Mouse (Mus musculus): ENCODE results near the gene Ociad1. TPM values are rescaled to one million over a fixed set of nuclear protein-coding genes. Genes with fewer than 3 reads are reported as not detected.

Ociad1 gene
- total RNA-seq, 2 experiments from 2014 or later: 241 to 249 TPM

Other genes starting within 250 kb of the Ociad1 start
- 10 to 100 TPM; 37.6 to 45.2 TPM for gene Fryl, start 36.2 kb upstream of the Ociad1 start, total RNA-seq (2021)
- gene Ociad2, start 48.2 kb downstream of the Ociad1 start, total RNA-seq (2021): 1 to 10 TPM; 5.8 to 7.3 TPM
- not detected for gene Cwh43, start 113.3 kb downstream of the Ociad1 start, total RNA-seq (2021)
- 10 to 100 TPM; 14.7 to 18.2 TPM for gene Dcun1d4, start 188.2 kb downstream of the Ociad1 start, total RNA-seq (2021)